In genomic region chr17:56007444-56008355, GRCm38 (mm10) we compare ENCODE assay signal across 8 mouse cellular contexts. TPM values are rescaled to one million over a fixed set of nuclear protein-coding genes. Genes with fewer than 3 reads are reported as not detected.
DNase-seq lines count a peak whose midpoint lies in the region; ATAC-seq and TF ChIP-seq lines count a peak whose summit lies in the region.

No protein-coding gene starts in this region.

- no peak overlapping the region for H3ac ChIP-seq in C2C12 (ENCODE audit: control insufficient read depth, insufficient read length, low read depth)

- H3K4me1 ChIP-seq in forebrain, embryonic 10.5 days = peaks cover 48% of the 10 kb centered on the region
- H3K4me1 ChIP-seq in liver, embryonic 13.5 days (replicated peaks) = peaks cover 42% of the 10 kb centered on the region

- peak; percentile 59 for DNase-seq in cerebellum, adult 9-11 months
- peak; percentile 37 for DNase-seq in forebrain, embryonic 10.5 days (ENCODE audit: extremely low spot score, low spot score)
- DNase-seq in liver, embryonic 13.5 days = no peak
- DNase-seq in ovary, postnatal 14 days (ENCODE audit: low spot score) = no peak
- no peak for DNase-seq in T-cell, adult 2 months (ENCODE audit: low spot score)
- DNase-seq in thymus, postnatal 0 days (ENCODE audit: low spot score) = no peak

- H3K4me3 ChIP-seq in C2C12 (ENCODE audit: insufficient read depth, poor library complexity, severe bottlenecking) = peak overlapping the region; percentile 21
- H3K4me3 ChIP-seq in forebrain, embryonic 10.5 days = peak overlapping the region; percentile 85
- peak overlapping the region; percentile 77; the same call in 1 of the 2 replicates for H3K4me3 ChIP-seq in liver, embryonic 13.5 days (replicated peaks)

- no peaks in the 10 kb centered on the region for H3K9me3 ChIP-seq in forebrain, embryonic 10.5 days
- no peaks in the 10 kb centered on the region for H3K9me3 ChIP-seq in liver, embryonic 13.5 days (replicated peaks)

- no peak for ATAC-seq in cerebellum, adult (ENCODE audit: insufficient number of reproducible peaks, low FRiP score, low TSS enrichment)
- ATAC-seq in liver, embryonic 13.5 days (ENCODE audit: low read depth) = 0 out of 2 replicates have a peak, but pooled peaks have one; percentile 0

- H3K79me2 ChIP-seq in C2C12 (ENCODE audit: control insufficient read depth, insufficient read depth) = peaks cover 19% of the 10 kb centered on the region

- WGBS in forebrain, embryonic 10.5 days = 33% methylated on average over 14 of the region's 14 CpGs
- 38% methylated on average over 14 of the region's 14 CpGs for WGBS in liver, embryonic 13.5 days (ENCODE audit: insufficient replicate concordance)

- no peaks in the 10 kb centered on the region for H3K79me3 ChIP-seq in C2C12 (ENCODE audit: low read depth)

- no peak overlapping the region for H3K9ac ChIP-seq in liver, embryonic 13.5 days

- peaks cover 7% of the 10 kb centered on the region for H3K36me3 ChIP-seq in C2C12 (ENCODE audit: control insufficient read depth, insufficient read depth)
- peaks cover 26% of the 10 kb centered on the region for H3K36me3 ChIP-seq in forebrain, embryonic 10.5 days (replicated peaks)
- H3K36me3 ChIP-seq in liver, embryonic 13.5 days = no peaks in the 10 kb centered on the region

- peak overlapping the region; percentile 97 for H3K4me2 ChIP-seq in liver, embryonic 13.5 days

- no peak for TF ChIP-seq CTCF in C2C12 (IDR thresholded peaks at IDR 0.05; ENCODE audit: control insufficient read depth, insufficient read depth, insufficient read length)

- H3K27me3 ChIP-seq in C2C12 (ENCODE audit: control insufficient read depth, insufficient read depth, insufficient read length) = peaks cover 10% of the 10 kb centered on the region
- H3K27me3 ChIP-seq in forebrain, embryonic 10.5 days (ENCODE audit: poor library complexity, severe bottlenecking) = peaks cover 12% of the 10 kb centered on the region
- H3K27me3 ChIP-seq in liver, embryonic 13.5 days = peaks cover 16% of the 10 kb centered on the region

- peak overlapping the region; percentile 97 for H3K27ac ChIP-seq in forebrain, embryonic 10.5 days
- H3K27ac ChIP-seq in liver, embryonic 13.5 days = peak overlapping the region; percentile 74

TF ChIP-seq in C2C12, 6 proteins besides CTCF, POLR2A, EP300 and RAD21:
- TF ChIP-seq MYOG (IDR thresholded peaks at IDR 0.05; ENCODE audit: control insufficient read depth, extremely low read depth, insufficient read length) = no peak
- TF ChIP-seq FOSL1 (IDR thresholded peaks at IDR 0.05; ENCODE audit: insufficient read depth, low read length, poor library complexity, severe bottlenecking) = no peak
- TF ChIP-seq MYOD1 (IDR thresholded peaks at IDR 0.05; ENCODE audit: control insufficient read depth, insufficient read length, low read depth) = no peak
- TF ChIP-seq MAX (IDR thresholded peaks at IDR 0.05) = no peak
- no peak for TF ChIP-seq USF1 (IDR thresholded peaks at IDR 0.05; ENCODE audit: low read depth)

RNA-seq across cellular contexts. Expression of gene Mpnd, which starts 2.2 kb away (rescaled TPM):
- polyA plus RNA-seq in C2C12 (2012; fragmentation: generic; extraction: Trizol) = 55.4 TPM
- 105 and 114 TPM in 2 replicates for polyA plus RNA-seq in forebrain, embryonic 10.5 days (2016; fragmentation: Nextera tagmentation; extraction: Ambion mirVana)
- 13.5 and 14.5 TPM in 2 replicates for polyA plus RNA-seq in liver, embryonic 13.5 days (2015; fragmentation: Nextera tagmentation; extraction: Ambion mirVana)
- polyA plus RNA-seq in thymus, postnatal 0 days (2015; fragmentation: Nextera tagmentation; extraction: Ambion mirVana) = 65.7 and 65.9 TPM in 2 replicates

RNA-seq across cellular contexts. Expression of gene Stap2, which starts 2.3 kb away (rescaled TPM):
- polyA plus RNA-seq in C2C12 (2012; fragmentation: generic; extraction: Trizol) = 0.48 TPM
- polyA plus RNA-seq in forebrain, embryonic 10.5 days (2016; fragmentation: Nextera tagmentation; extraction: Ambion mirVana) = 5.6 and 7.4 TPM in 2 replicates
- polyA plus RNA-seq in liver, embryonic 13.5 days (2015; fragmentation: Nextera tagmentation; extraction: Ambion mirVana) = 1.5 and 1.8 TPM in 2 replicates
- polyA plus RNA-seq in thymus, postnatal 0 days (2015; fragmentation: Nextera tagmentation; extraction: Ambion mirVana) = 17.6 and 18.0 TPM in 2 replicates

RNA-seq across cellular contexts. Expression of gene Fsd1, which starts 21.4 kb away (rescaled TPM):
- polyA plus RNA-seq in C2C12 (2012; fragmentation: generic; extraction: Trizol) = 1.2 TPM
- 74.4 and 80.9 TPM in 2 replicates for polyA plus RNA-seq in forebrain, embryonic 10.5 days (2016; fragmentation: Nextera tagmentation; extraction: Ambion mirVana)
- polyA plus RNA-seq in liver, embryonic 13.5 days (2015; fragmentation: Nextera tagmentation; extraction: Ambion mirVana) = 0.56 and 0.69 TPM in 2 replicates
- polyA plus RNA-seq in thymus, postnatal 0 days (2015; fragmentation: Nextera tagmentation; extraction: Ambion mirVana) = 1.9 and 2.7 TPM in 2 replicates

RNA-seq across cellular contexts. Expression of gene Sh3gl1, which starts 28.7 kb away (rescaled TPM):
- polyA plus RNA-seq in C2C12 (2012; fragmentation: generic; extraction: Trizol) = 83.9 TPM
- 152 and 157 TPM in 2 replicates for polyA plus RNA-seq in forebrain, embryonic 10.5 days (2016; fragmentation: Nextera tagmentation; extraction: Ambion mirVana)
- 48.0 and 50.9 TPM in 2 replicates for polyA plus RNA-seq in liver, embryonic 13.5 days (2015; fragmentation: Nextera tagmentation; extraction: Ambion mirVana)
- polyA plus RNA-seq in thymus, postnatal 0 days (2015; fragmentation: Nextera tagmentation; extraction: Ambion mirVana) = 117 and 129 TPM in 2 replicates

RNA-seq across cellular contexts. Expression of gene Chaf1a, which starts 32.5 kb away (rescaled TPM):
- polyA plus RNA-seq in C2C12 (2012; fragmentation: generic; extraction: Trizol) = 39.9 TPM
- 53.9 and 54.7 TPM in 2 replicates for polyA plus RNA-seq in forebrain, embryonic 10.5 days (2016; fragmentation: Nextera tagmentation; extraction: Ambion mirVana)
- 19.8 and 27.1 TPM in 2 replicates for polyA plus RNA-seq in liver, embryonic 13.5 days (2015; fragmentation: Nextera tagmentation; extraction: Ambion mirVana)
- 18.0 and 18.5 TPM in 2 replicates for polyA plus RNA-seq in thymus, postnatal 0 days (2015; fragmentation: Nextera tagmentation; extraction: Ambion mirVana)

Comparison
In these comparisons a context has a peak if more than half of its experiments do, and no peak if none do; other contexts are left out.
1. DNase-seq: peak in cerebellum, adult 9-11 months (single experiment) and forebrain, embryonic 10.5 days (single experiment); none in liver, embryonic 13.5 days (single experiment), ovary, postnatal 14 days (single experiment), T-cell, adult 2 months (single experiment) and thymus, postnatal 0 days (single experiment).
2. H3K4me3 ChIP-seq: peak in every context shown above with its lines; median percentile 85 in forebrain, embryonic 10.5 days; 77 in liver, embryonic 13.5 days; 21 in C2C12.
3. RNA of gene Fsd1, which starts 21.4 kb away (polyA plus RNA-seq): 74.4 to 80.9 TPM in forebrain, embryonic 10.5 days; 1.9 to 2.7 TPM in thymus, postnatal 0 days, 1.2 TPM in C2C12 (single experiment) and 0.56 to 0.69 TPM in liver, embryonic 13.5 days; every median in the first group is over 10 times any median in the second.